Mouse (Mus musculus) intestine, embryonic 15.5 days (tissue): ENCODE results near the gene Myo16. TPM values are rescaled to one million over a fixed set of nuclear protein-coding genes. Genes with fewer than 3 reads are reported as not detected.

Experiments used
- ATAC-seq: fragments of 200-750 bp; cut with Nextera tagmentation; 2 replicates; pipeline ENCODE4 v1.8.0; 2017; ENCODE audit warnings: moderate TSS enrichment, moderate library complexity
- H3K27ac ChIP-seq: fragments of 300-500 bp; sonication (generic); 2 replicates; pipeline ENCODE4 v1.5.1; 2015; ENCODE audit warnings: mild to moderate bottlenecking, inconsistent platforms
- H3K27me3 ChIP-seq: fragments of 300-500 bp; sonication (generic); replicated peaks from 2 replicates; pipeline ENCODE4 v1.6.1; 2015; ENCODE audit warnings: inconsistent platforms
- H3K36me3 ChIP-seq: fragments of 300-500 bp; sonication (generic); 2 replicates; pipeline ENCODE4 v1.6.1; 2015; ENCODE audit warnings: inconsistent platforms
- H3K4me1 ChIP-seq: fragments of 300-500 bp; sonication (generic); replicated peaks from 2 replicates; pipeline ENCODE4 v1.6.1; 2015; ENCODE audit warnings: inconsistent platforms
- H3K4me2 ChIP-seq: fragments of 300-500 bp; sonication (generic); replicated peaks from 2 replicates; pipeline ENCODE4 v1.6.1; 2015; ENCODE audit warnings: mild to moderate bottlenecking, inconsistent platforms
- H3K4me3 ChIP-seq: fragments of 300-500 bp; sonication (generic); replicated peaks from 2 replicates; pipeline ENCODE4 v1.5.1; 2015; ENCODE audit warnings: inconsistent platforms
- H3K9ac ChIP-seq: fragments of 300-500 bp; sonication (generic); 2 replicates; pipeline ENCODE4 v1.6.1; 2015; ENCODE audit warnings: inconsistent platforms
- H3K9me3 ChIP-seq: fragments of 300-500 bp; sonication (generic); 2 replicates; pipeline ENCODE4 v1.6.1; 2016; ENCODE audit warnings: inconsistent platforms
- WGBS: fragments of 180-500 bp; shearing (Covaris S2); methylation state at CpG from one replicate; pipeline ENCODE4 v1.1.7; 2015; 5-methylcytosine and 5-hydroxymethylcytosine counted together
- polyA plus RNA-seq: library from polyadenylated mRNA; unstranded; fragments of >200 nt; fragmentation: Nextera tagmentation; extraction: Ambion mirVana; gene quantifications from 2 replicates; pipeline ENCODE4 v1.2.1, GENCODE M21; 2015

Gene Myo16
- polyA plus RNA-seq, 1 experiment from 2014 or later: 0.16 TPM

GRCm38 (mm10) chr8:10164959-10165358 is 11.2 kb downstream of the Myo16 start:
- Histone ChIP-seq H3K27ac (no peak overlapping the region), H3K27me3 (no peaks in the 10 kb centered on the region), H3K4me3 (no peak overlapping the region), H3K9ac (no peak overlapping the region), H3K4me2 (no peak overlapping the region), H3K36me3 (no peaks in the 10 kb centered on the region), H3K9me3 (no peaks in the 10 kb centered on the region), H3K4me1 (no peaks in the 10 kb centered on the region)
- ATAC-seq: no peak
- WGBS: 69% methylated on average over 2 of the region's 2 CpGs

- Histone ChIP-seq H3K9me3 (no peaks in the 10 kb centered on the region), H3K4me1 (no peaks in the 10 kb centered on the region), H3K4me3 (no peak overlapping the region), H3K27me3 (no peaks in the 10 kb centered on the region), H3K36me3 (no peaks in the 10 kb centered on the region), H3K27ac (no peak overlapping the region), H3K4me2 (no peak overlapping the region), H3K9ac (no peak overlapping the region)
- ATAC-seq: no peak
- 74% methylated on average over 4 of the region's 4 CpGs for WGBS
These were observed 14.6 kb downstream of the Myo16 start for GRCm38 (mm10) chr8:10168326-10168725.

GRCm38 (mm10) chr8:10169894-10170293 is 16.2 kb downstream of the Myo16 start:
- 71% methylated on average over 3 of the region's 3 CpGs for WGBS
- Histone ChIP-seq H3K4me3 (no peak overlapping the region), H3K27me3 (no peaks in the 10 kb centered on the region), H3K9me3 (no peaks in the 10 kb centered on the region), H3K4me1 (no peaks in the 10 kb centered on the region), H3K9ac (no peak overlapping the region), H3K27ac (no peak overlapping the region), H3K4me2 (no peak overlapping the region), H3K36me3 (no peaks in the 10 kb centered on the region)
- ATAC-seq: no peak

GRCm38 (mm10) chr8:10171321-10171720 is 17.6 kb downstream of the Myo16 start:
- WGBS: 69% methylated on average over 2 of the region's 2 CpGs
- no peaks in the 10 kb centered on the region for H3K36me3 ChIP-seq

GRCm38 (mm10) chr8:10172278-10172677 is 18.6 kb downstream of the Myo16 start:
- H3K27me3 ChIP-seq: no peaks in the 10 kb centered on the region
- no peak overlapping the region for H3K9ac ChIP-seq
- H3K9me3 ChIP-seq: no peaks in the 10 kb centered on the region
- H3K36me3 ChIP-seq: no peaks in the 10 kb centered on the region
- no peak overlapping the region for H3K4me3 ChIP-seq
- no peaks in the 10 kb centered on the region for H3K4me1 ChIP-seq
- H3K4me2 ChIP-seq: no peak overlapping the region
- no peak overlapping the region for H3K27ac ChIP-seq
- WGBS: 74% methylated on average over 3 of the region's 3 CpGs
- ATAC-seq: no peak

More at GRCm38 (mm10) chr8:10171321-10171720, 17.6 kb downstream of the Myo16 start:
- H3K27me3 ChIP-seq: no peaks in the 10 kb centered on the region
- H3K9ac ChIP-seq: no peak overlapping the region
- no peaks in the 10 kb centered on the region for H3K9me3 ChIP-seq
- H3K4me3 ChIP-seq: no peak overlapping the region
- no peaks in the 10 kb centered on the region for H3K4me1 ChIP-seq
- no peak overlapping the region for H3K27ac ChIP-seq
- no peak for ATAC-seq
- no peak overlapping the region for H3K4me2 ChIP-seq

- Histone ChIP-seq H3K27ac (no peak overlapping the region), H3K4me1 (no peaks in the 10 kb centered on the region), H3K36me3 (no peaks in the 10 kb centered on the region), H3K27me3 (no peaks in the 10 kb centered on the region), H3K4me2 (no peak overlapping the region), H3K4me3 (no peak overlapping the region), H3K9me3 (no peaks in the 10 kb centered on the region), H3K9ac (no peak overlapping the region)
- no peak for ATAC-seq
- 68% methylated on average over 9 of the region's 9 CpGs for WGBS
These were observed 19.5 kb downstream of the Myo16 start for GRCm38 (mm10) chr8:10173033-10173747.

GRCm38 (mm10) chr8:10174201-10174840 is 20.6 kb downstream of the Myo16 start:
- ATAC-seq: no peak
- WGBS: 41% methylated on average over 5 of the region's 5 CpGs
- no peak overlapping the region for H3K9ac ChIP-seq
- H3K4me2 ChIP-seq: no peak overlapping the region
- no peak overlapping the region for H3K27ac ChIP-seq
- no peaks in the 10 kb centered on the region for H3K4me1 ChIP-seq
- H3K9me3 ChIP-seq: no peaks in the 10 kb centered on the region
- H3K36me3 ChIP-seq: no peaks in the 10 kb centered on the region
- H3K27me3 ChIP-seq: no peaks in the 10 kb centered on the region
- H3K4me3 ChIP-seq: no peak overlapping the region

GRCm38 (mm10) chr8:10174841-10175680 is 21.4 kb downstream of the Myo16 start:
- H3K4me2 ChIP-seq: no peak overlapping the region
- no peak overlapping the region for H3K27ac ChIP-seq
- WGBS: 83% methylated on average over 7 of the region's 7 CpGs
- H3K27me3 ChIP-seq: no peaks in the 10 kb centered on the region
- no peaks in the 10 kb centered on the region for H3K4me1 ChIP-seq
- no peaks in the 10 kb centered on the region for H3K36me3 ChIP-seq
- no peaks in the 10 kb centered on the region for H3K9me3 ChIP-seq
- no peak for ATAC-seq
- no peak overlapping the region for H3K9ac ChIP-seq
- H3K4me3 ChIP-seq: no peak overlapping the region

- no peak overlapping the region for H3K4me3 ChIP-seq
- no peak for ATAC-seq
- 87% methylated on average over 4 of the region's 4 CpGs for WGBS
These were observed 22.3 kb downstream of the Myo16 start for GRCm38 (mm10) chr8:10175976-10176375.

GRCm38 (mm10) chr8:10177131-10177530 is 23.4 kb downstream of the Myo16 start:
- Histone ChIP-seq H3K36me3 (no peaks in the 10 kb centered on the region), H3K27me3 (no peaks in the 10 kb centered on the region), H3K4me2 (no peak overlapping the region), H3K9ac (no peak overlapping the region), H3K9me3 (no peaks in the 10 kb centered on the region), H3K4me1 (no peaks in the 10 kb centered on the region), H3K27ac (no peak overlapping the region), H3K4me3 (no peak overlapping the region)
- no peak for ATAC-seq
- WGBS: 66% methylated on average over 4 of the region's 4 CpGs

More at GRCm38 (mm10) chr8:10175976-10176375, 22.3 kb downstream of the Myo16 start:
- Histone ChIP-seq H3K27me3 (no peaks in the 10 kb centered on the region), H3K4me2 (no peak overlapping the region), H3K36me3 (no peaks in the 10 kb centered on the region), H3K9me3 (no peaks in the 10 kb centered on the region), H3K27ac (no peak overlapping the region), H3K9ac (no peak overlapping the region), H3K4me1 (no peaks in the 10 kb centered on the region)

GRCm38 (mm10) chr8:10178986-10179385 is 25.3 kb downstream of the Myo16 start:
- no peak for ATAC-seq

GRCm38 (mm10) chr8:10190607-10191006 is 36.9 kb downstream of the Myo16 start:
- no peak overlapping the region for H3K9ac ChIP-seq
- ATAC-seq: no peak
- WGBS: 85% methylated on average over 6 of the region's 6 CpGs

More at GRCm38 (mm10) chr8:10178986-10179385, 25.3 kb downstream of the Myo16 start:
- no peak overlapping the region for H3K27ac ChIP-seq
- no peaks in the 10 kb centered on the region for H3K9me3 ChIP-seq
- no peak overlapping the region for H3K9ac ChIP-seq
- H3K36me3 ChIP-seq: no peaks in the 10 kb centered on the region
- no peak overlapping the region for H3K4me2 ChIP-seq
- no peaks in the 10 kb centered on the region for H3K27me3 ChIP-seq
- no peaks in the 10 kb centered on the region for H3K4me1 ChIP-seq
- H3K4me3 ChIP-seq: no peak overlapping the region

More at GRCm38 (mm10) chr8:10190607-10191006, 36.9 kb downstream of the Myo16 start:
- Histone ChIP-seq H3K36me3 (no peaks in the 10 kb centered on the region), H3K4me2 (no peak overlapping the region), H3K27me3 (no peaks in the 10 kb centered on the region), H3K4me1 (no peaks in the 10 kb centered on the region), H3K4me3 (no peak overlapping the region), H3K27ac (no peak overlapping the region), H3K9me3 (no peaks in the 10 kb centered on the region)
